In the genomic region with DNA sequence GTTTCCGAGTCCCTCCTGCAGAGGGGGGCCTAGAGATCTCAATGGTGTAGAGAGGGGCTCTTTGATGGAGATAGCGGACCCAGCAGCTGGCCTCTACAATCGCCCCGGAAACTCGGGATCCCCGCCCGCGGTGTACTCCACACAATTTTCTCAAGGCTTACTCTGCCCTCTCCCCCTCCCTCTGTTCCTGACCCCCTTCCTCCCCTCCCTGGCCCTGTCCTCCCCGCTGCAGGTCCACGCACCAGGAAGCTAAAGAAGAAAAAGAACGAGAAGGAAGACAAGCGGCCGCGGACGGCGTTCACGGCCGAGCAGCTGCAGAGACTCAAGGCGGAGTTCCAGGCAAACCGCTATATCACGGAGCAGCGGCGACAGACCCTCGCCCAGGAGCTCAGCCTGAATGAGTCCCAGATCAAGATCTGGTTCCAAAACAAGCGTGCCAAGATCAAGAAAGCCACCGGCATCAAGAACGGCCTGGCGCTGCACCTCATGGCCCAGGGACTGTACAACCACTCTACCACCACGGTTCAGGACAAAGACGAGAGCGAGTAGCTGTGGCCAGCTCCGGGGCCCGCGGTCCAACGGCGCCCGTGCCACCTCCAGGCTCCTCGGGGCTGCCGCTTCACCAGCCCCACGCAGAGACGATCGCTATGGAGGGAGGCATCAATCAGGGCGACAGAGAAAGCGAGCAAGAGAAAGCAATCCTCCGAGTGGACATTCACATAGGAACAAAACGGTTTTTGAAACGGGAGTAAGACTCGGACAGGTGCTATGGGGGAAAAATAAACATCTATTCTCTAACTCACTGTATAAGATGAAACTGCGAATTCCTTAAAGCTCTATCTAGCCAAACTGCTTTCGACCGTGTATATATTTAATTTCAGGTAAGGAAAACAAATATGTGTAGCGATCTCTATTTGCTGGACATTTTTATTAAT, we compare ENCODE assay signal across 10 mouse cellular contexts. TPM values are rescaled to one million over a fixed set of nuclear protein-coding genes. Genes with fewer than 3 reads are reported as not detected.
DNase-seq lines count a peak whose midpoint lies in the region; ATAC-seq and TF ChIP-seq lines count a peak whose summit lies in the region.
"Had no signal": no experiment of that assay in that cellular context is flagged by ENCODE, and none has a peak within 500 bp of the region (broad histone marks: within the 10 kb centered on the region; RNA-seq: fewer than 3 reads in every experiment).

No protein-coding gene starts in this region.

- H3K9me3 ChIP-seq in heart, embryonic 16.5 days (replicated peaks; ENCODE audit: control insufficient read depth, low read length), result no peaks in the 10 kb centered on the region
- H3K9me3 ChIP-seq in liver, embryonic 12.5 days (replicated peaks), result no peaks in the 10 kb centered on the region

- intact Hi-C loops in gastrocnemius, adult 2 months (cut with DNase I), result loop anchor here (5.0 kb wide), 1 partner anchor 35 kb away; no protein-coding TSS in a partner anchor

- peaks cover 84% of the 10 kb centered on the region for H3K27me3 ChIP-seq in heart, embryonic 16.5 days (ENCODE audit: control insufficient read depth, insufficient read depth, low read length)
- H3K27me3 ChIP-seq in liver, embryonic 12.5 days (replicated peaks), result peaks cover 100% of the 10 kb centered on the region

- peak overlapping the region; percentile 88 for H3K4me3 ChIP-seq in gastrocnemius, adult 2 months
- H3K4me3 ChIP-seq in heart, embryonic 16.5 days (ENCODE audit: low read length), result peak overlapping the region; percentile 20
- H3K4me3 ChIP-seq in liver, embryonic 12.5 days, result no peak overlapping the region

- no peak for DNase-seq in gastrocnemius, adult 2 months
- DNase-seq in gastrocnemius, adult 8-10 months (ENCODE audit: low spot score in 2 of 2), result no peak
- DNase-seq in ZHBTc4 (ENCODE audit: low read depth, low spot score), result peak; percentile 47
- DNase-seq in thymus, postnatal 4 days, result no peak

- H3K4me2 ChIP-seq in heart, embryonic 16.5 days (ENCODE audit: low read depth, low read length), result peak overlapping the region; percentile 5; the same call in 1 of the 2 replicates
- peak overlapping the region; percentile 34 for H3K4me2 ChIP-seq in liver, embryonic 12.5 days

- ATAC-seq in heart, embryonic 16.5 days (replicated peaks; ENCODE audit: extremely low read depth, insufficient read depth, low FRiP score), result no peak
- ATAC-seq in liver, embryonic 12.5 days, result no peak
- no peak for ATAC-seq in inflammation-experienced regulatory T-cells, adult 6 months
- no peak for ATAC-seq in CD4-positive, CD25-positive, alpha-beta regulatory T cell, adult 4 months

- TF ChIP-seq CTCF in gastrocnemius, adult 2 months (IDR thresholded peaks at IDR 0.05), result no peak

- H3K4me1 ChIP-seq in heart, embryonic 16.5 days (ENCODE audit: control insufficient read depth, insufficient read depth, low read length), result peaks cover 14% of the 10 kb centered on the region
- peaks cover 9% of the 10 kb centered on the region for H3K4me1 ChIP-seq in liver, embryonic 12.5 days

- no peak overlapping the region for H3K9ac ChIP-seq in heart, embryonic 16.5 days (ENCODE audit: low read length)
- no peak overlapping the region for H3K9ac ChIP-seq in liver, embryonic 12.5 days

- 2% methylated on average over 52 of the region's 52 CpGs for WGBS in heart, embryonic 16.5 days
- WGBS in liver, embryonic 12.5 days (ENCODE audit: insufficient replicate concordance), result 2% methylated on average over 52 of the region's 52 CpGs

- peak overlapping the region; percentile 77 for H3K27ac ChIP-seq in gastrocnemius, adult 2 months
- H3K27ac ChIP-seq in heart, embryonic 16.5 days (ENCODE audit: low read length), result no peak overlapping the region
- H3K27ac ChIP-seq in liver, embryonic 12.5 days, result no peak overlapping the region

- no peaks in the 10 kb centered on the region for H3K36me3 ChIP-seq in heart, embryonic 16.5 days (ENCODE audit: control insufficient read depth, insufficient read depth)
- no peaks in the 10 kb centered on the region for H3K36me3 ChIP-seq in liver, embryonic 12.5 days
- H3K36me3 ChIP-seq: G1E had no signal

RNA-seq across cellular contexts. Expression of gene En1, which starts 4.7 kb away (rescaled TPM):
- total RNA-seq in gastrocnemius, adult 2 months (2021), result 10 to 100 TPM in 1 of 2 experiments, 1 to 10 TPM in 1; 7.0 to 10.2 TPM
- 1 to 10 TPM; 6.0 to 7.7 (median 7.2) TPM for total RNA-seq in gastrocnemius, adult 8-10 months (2022)
- 0.07 TPM in 1 of 2 replicates, not detected in the other for polyA plus RNA-seq in heart, embryonic 16.5 days (2015; fragmentation: Nextera tagmentation; extraction: Ambion mirVana)
- 0.05 and 0.10 TPM in 2 replicates for polyA plus RNA-seq in liver, embryonic 12.5 days (2016; fragmentation: Nextera tagmentation; extraction: Ambion mirVana)
- polyA plus RNA-seq in inflammation-experienced regulatory T-cells, adult 6 months (2017; shearing (Covaris generic)), result not detected
- polyA plus RNA-seq in CD4-positive, CD25-positive, alpha-beta regulatory T cell, adult 4 months (2017; shearing (Covaris generic)), result not detected
- polyA plus RNA-seq: G1E; stomach, embryonic 14.5 days had no signal
